Mouse (Mus musculus) adrenal gland, adult 10 weeks (tissue): ENCODE measurements around the gene Dok5. TPM values are rescaled to one million over a fixed set of nuclear protein-coding genes. Genes with fewer than 3 reads are reported as not detected.

Source experiments
- polyA plus RNA-seq: library from polyadenylated mRNA; stranded (reverse); fragments of 350-450 nt; fragmentation: Illumina TruSeq; extraction: RNeasy Lipid Tissue Mini Kit (QIAGEN cat#74804); gene quantifications from one replicate; pipeline ENCODE4 v1.2.3, GENCODE M21; 2014; ENCODE audit warnings: low read depth, low replicate concordance

Dok5 gene
- 0.35 TPM for polyA plus RNA-seq

DNA sequence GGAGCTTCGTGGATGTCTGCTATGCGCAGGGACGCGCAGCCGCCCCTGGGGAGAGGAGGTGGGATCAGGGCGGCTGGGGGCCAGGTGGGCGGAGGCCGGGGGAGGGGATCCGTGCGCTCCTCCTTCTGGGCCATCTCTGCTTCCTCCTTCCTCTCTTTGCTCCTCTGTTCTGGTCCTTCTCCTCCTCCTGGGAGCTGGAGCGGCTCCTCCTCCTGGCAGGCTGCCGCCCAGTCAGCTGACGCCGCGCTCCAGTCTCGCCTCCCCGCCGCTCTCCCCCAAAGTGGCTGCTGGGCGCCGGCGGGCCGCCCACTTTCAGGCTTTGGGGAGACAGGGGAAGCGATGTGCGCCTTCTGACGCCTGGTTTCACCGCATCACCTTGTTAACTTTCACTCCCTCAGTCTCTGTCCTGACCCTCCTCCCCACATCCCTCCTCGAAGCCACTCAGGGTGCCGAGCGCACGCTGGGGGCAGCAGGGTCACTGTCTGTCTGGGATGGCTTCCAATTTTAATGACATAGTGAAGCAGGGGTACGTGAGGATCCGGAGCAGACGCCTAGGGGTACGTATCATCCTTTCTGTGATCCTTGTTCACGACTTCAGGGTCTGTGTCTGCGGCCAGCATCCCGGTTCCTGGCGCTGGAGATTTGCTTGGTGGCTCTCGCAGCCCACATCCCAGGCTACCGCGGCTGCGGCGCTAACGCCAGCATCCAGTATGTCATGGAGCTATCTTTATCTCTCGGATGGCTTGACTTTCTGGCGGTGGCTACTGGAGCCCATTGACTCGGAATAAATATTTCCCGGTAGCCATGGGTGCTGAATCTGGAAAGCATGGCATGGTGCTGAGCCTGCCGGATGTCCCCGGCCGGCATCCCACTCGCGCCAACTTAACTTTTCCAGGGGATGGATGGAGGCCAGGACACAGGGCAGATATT is at the start of gene Dok5:
Dok5 (plus strand) TSS at position 176 of the 930 bp plus-strand sequence.

Other genes with a start within 250 kb of the Dok5 start
- gene Pfdn4, start 235.4 kb upstream of the Dok5 start, polyA plus RNA-seq = 41.4 TPM
- gene Cyp24a1, start 234.7 kb upstream of the Dok5 start, polyA plus RNA-seq = not detected
- gene 4930470P17Rik, start 129.8 kb upstream of the Dok5 start, polyA plus RNA-seq = not detected